Mouse (Mus musculus) induced T-regulatory cell, adult 2 months (primary cell): ENCODE data around the gene Cks1b.

Experiments
- DNase-seq: peaks from one replicate; pipeline ENCODE4 v3.0.0-alpha.2; 2012; ENCODE audit warnings: low read depth

The Cks1b gene

GRCm38 (mm10) chr3:89425876-89426275 lies 7.7 kb upstream of the Cks1b start:
- no peak for DNase-seq

- no peak for DNase-seq
Observed at GRCm38 (mm10) chr3:89425141-89425525, 7.0 kb upstream of the Cks1b start.

DNA sequence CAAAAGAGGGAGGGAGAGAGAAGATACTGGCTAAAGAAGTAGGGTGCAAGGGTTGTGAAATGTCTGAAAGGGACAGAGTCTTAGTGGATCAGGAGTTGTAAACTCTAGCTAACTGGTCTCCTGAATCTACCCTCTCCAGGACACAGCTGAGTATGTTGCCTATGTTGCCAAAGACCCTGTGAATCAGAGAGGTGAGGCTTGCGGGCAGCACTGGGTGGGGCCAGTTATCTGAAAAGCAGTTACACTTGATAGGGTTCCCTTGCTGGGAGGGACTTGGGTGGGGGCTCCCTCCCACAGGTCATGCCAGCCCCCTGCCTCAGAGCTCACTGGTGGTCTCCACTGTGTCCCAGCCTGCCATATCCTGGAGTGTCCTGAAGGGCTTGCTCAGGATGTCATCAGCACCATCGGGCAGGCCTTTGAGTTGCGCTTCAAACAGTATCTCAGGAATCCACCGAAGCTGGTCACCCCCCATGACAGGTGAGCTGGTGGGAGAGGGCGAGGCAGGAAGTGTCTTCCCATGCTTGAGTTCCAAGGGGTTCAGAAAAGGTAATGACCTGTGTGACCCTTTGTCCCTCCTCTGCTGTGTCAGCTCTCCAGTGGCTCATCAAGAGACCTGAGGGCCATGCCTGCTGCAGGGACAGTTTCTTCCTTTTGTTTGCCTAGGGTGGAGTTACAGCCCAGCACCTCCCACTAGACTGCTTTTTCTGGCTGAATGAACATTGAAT lies 6.4 kb upstream of the Cks1b start:
- no peak for DNase-seq

DNA sequence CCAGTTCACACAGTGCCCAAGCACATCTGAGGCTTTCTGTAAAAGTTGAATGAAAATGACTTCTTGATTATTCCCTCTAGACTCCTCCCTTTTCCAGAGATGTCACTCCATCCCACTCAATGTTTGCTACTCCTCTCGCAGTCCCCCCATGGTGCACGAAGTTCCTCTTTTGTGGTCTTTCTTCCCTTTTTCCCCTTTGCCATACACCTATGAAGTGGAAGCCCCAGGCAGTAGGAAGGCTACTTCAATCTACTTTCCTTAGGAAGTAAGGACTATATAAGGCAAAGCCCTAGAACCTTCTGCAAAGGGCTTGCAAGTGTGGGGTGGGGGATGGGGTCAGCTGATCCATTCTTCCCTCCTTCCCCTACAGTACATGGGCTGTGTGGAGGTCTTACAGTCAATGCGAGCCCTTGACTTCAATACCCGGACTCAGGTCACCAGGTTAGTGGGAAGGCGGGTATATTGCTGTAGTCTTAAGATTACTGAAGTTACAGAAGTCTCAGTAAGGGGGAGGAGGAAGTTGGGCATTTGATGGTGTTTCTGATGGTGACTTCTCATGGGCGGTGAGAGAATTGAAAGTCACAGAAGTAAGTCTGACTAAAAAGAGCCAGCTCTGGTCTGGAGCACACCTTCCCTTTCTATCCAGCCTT lies 4.5 kb upstream of the Cks1b start:
- DNase-seq: no peak

DNA sequence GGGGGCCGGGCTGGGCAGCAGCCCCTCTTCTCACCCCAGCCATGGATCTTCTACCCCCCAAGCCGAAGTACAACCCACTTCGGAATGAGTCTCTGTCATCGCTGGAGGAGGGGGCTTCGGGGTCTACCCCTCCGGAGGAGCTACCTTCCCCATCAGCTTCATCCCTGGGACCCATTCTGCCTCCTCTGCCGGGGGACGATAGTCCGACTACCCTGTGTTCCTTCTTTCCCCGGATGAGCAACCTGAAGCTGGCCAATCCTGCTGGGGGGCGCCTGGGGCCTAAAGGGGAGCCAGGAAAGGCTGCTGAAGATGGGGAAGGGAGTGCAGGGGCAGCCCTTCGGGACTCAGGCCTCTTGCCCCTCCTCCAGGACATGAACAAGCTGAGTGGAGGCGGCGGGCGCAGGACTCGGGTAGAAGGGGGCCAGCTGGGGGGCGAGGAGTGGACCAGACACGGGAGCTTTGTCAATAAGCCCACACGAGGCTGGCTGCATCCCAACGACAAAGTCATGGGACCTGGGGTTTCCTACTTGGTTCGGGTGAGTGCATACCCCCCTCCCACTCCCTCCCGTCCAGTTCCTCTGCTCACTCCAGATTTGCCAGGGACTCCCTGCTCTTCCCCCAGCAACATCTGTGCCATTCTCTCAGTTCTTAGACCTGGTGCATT lies 3.8 kb upstream of the Cks1b start:
- no peak for DNase-seq

- no peak for DNase-seq
Observed at GRCm38 (mm10) chr3:89421002-89421774, 3.0 kb upstream of the Cks1b start.

DNA sequence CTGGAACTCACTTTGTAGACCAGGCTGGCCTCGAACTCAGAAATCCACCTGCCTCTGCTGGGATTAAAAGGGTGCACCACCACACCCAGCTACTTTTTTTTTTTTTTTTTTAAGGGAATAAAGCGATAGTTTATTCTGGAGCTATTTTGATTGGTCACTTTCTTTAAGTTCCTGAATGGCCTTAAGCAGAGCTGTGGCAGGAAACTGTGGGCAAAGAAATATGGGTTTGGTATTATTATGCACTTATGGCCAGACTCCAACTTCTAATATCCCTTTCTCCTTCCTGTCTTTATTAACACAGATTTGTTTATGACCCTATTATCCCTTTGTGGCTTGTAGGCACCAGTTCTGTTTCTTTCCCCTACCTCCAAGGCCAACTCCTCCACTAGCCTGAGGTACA lies 2.2 kb upstream of the Cks1b start:
- no peak for DNase-seq

DNA sequence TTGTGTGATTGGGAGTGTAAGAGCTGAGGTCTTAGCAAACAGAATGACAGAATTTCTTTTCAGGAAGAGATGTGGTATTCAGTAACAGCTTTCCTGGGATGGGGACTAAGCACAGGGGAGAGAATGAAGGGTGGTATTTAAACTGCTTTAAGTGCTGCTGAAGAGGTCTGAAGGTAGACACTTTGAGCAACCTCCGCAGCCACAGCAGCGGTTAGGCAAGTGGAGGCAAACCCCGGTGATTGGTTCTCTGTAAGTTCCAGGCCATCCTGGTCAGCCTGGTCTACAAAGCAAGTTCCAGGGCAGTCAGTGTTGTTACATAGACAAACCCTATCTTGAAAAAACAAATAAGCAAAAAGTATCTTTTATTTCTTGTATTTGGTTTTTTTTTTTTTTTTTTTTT lies 1.8 kb upstream of the Cks1b start:
- no peak for DNase-seq

DNA sequence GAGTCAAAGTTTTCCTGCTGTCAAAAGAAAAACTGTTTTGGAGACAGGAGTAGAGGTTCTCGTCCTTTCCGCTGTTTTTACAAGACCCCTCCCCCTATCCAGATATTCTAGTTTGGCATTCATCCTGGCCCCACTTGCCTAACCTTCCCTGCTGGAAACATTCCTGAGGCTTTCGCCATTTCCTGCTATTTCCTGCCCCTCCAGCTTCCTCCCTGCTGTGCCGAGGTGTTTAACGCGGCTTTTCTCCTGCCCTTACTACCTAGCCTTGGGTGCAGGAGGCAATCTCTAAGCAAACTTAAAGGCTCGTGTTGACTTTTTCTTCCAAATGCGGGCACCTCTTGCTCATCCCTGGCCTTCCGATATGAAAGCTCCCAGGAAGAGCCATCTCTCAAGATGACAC lies 1.4 kb upstream of the Cks1b start:
- peak; percentile 39 for DNase-seq

- DNase-seq: no peak
Observed at GRCm38 (mm10) chr3:89418861-89419250, 673 bp upstream of the Cks1b start.

- DNase-seq: no peak
Observed at GRCm38 (mm10) chr3:89417840-89418169, 378 bp downstream of the Cks1b start.

DNA sequence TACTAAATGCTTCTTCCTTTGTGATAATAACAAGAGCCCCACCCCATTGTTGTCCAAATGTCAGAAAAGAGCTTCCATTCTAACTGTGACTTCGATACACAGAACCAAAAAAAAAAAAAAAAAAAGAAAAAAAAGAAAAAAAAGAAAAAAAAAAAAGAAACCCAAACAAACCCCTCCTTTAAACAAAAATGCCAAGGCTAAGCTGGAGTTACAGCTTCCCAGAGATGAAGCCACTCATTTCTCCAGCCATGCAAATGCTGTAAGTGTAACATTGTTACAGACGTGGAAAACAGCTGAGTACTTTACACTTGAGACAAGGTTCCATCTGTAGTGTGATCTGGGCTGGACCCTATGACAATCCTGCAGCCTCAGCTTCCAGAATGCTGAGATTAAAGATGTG lies 1.1 kb downstream of the Cks1b start:
- no peak for DNase-seq

DNA sequence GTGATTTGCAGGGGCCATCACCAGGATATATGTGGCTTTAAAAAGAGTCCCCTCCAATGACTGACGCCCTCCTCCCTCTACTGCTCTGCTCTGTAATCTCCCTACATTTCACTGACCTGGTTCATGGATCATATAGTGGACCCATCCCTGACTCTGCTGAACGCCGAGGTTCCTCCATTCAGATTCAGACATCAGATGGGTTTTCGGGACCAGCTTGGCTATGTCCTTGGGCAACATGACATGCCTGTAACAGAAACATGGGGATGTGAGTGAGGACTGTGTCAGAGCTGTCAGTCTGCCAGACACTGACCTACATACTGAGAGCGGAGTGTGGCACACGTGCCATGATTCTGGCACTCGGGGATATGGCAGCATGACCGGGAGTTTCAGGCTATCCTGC lies 2.0 kb downstream of the Cks1b start:
- no peak for DNase-seq

DNA sequence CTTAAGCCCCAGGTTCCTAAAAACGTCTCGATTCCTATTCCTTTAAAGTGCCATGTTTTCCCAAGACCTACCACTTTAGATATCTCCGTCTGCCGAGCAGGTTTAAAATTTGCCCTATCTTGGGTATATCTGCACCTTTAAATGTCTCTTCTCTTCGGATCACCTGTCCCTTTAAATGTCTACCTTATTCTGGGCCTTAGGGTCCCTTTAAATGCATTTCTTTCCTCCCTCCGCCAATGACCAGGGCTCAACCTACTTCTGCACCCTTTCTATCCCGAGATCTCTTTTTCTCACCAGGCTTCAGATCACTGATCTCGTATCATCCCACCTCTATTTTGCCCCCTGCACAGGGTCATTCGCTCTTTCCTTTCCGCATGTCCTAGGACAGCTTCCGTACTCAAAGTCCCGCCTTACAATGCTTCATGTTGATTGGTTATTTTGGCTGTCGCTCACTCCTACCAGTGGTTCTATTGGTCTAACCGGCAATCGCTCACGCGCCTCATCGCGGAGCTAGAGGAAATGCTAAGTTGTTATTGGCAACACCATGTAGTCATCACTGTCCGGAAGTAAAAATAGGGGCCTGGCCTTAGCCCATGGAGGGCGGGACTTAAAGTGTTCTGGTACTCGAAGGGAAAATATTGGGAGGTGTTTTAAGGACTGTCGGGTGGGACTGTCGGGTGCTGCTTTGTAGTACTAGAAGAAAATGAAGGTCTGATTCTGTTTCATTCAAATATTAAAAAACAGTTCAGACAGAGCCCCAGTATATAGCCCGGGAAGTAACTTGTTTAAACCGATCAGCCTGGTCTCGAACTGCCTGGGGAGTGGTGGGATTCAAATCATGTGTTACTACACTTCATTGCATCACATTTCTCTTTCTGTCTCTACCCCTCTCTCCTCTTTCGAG lies 6.4 kb downstream of the Cks1b start, which contains the start of gene Flad1:
Flad1 (minus strand) TSS at position 381 of the 904 bp plus-strand sequence.
- peak; percentile 100 for DNase-seq

DNA sequence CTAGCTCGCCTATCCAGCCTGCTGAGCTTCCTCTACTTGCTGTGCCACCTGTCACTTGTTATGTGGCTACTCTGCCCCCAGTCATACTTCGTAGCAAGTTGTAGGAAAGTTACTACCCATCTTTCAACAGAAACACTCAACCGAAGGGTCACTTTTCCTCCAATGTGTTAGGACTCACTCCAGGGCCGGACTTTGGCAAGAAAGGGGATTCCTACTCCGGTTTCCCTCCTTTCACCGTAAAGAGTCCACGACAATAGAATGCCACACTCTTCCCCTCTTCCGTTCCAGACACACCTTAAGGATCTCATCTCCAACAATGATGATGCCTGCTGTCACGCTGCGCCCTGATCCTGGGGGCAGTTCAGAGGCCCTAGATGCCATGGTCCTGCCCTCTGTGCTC lies 7.3 kb downstream of the Cks1b start:
- DNase-seq: no peak

DNA sequence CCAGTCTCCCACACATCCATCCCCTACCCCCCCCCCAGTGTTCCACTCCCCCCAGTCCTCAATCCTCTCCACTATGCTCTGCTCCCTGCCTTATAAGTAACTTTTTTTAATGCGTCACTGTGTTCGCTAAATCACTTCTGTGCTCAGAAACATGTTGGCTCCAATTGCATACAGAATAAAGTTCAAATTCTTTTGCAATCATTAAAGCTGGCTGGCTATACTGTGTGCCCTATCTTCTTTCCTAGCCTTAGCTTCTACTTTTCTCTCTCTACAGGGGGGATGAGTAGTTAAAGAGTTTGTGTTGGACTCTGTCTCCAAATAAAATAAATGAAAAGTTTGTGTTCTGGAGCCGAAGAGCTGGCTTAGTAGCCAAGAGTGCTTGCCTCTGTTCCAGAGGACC lies 8.5 kb downstream of the Cks1b start:
- no peak for DNase-seq

GRCm38 (mm10) chr3:89408448-89408847 lies 9.7 kb downstream of the Cks1b start:
- no peak for DNase-seq

DNA sequence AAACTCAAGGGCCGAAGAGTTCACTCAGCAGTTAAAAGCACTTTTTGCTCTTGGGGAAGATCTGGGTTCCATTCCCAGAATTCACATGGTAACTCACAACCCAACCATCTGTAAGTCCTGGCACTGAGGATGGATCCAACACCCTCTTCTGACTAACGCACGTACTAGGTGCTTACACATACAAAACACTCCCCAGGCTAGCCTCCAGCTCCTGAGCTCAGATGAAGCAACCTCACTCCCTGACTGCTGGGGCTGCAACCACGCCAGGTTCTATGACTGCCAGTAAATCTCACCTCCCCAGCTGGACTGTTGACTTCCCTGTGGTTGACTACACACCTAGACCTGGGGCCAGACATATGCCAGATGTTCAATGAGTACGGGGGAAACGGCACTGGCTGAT lies 11.3 kb downstream of the Cks1b start:
- no peak for DNase-seq

GRCm38 (mm10) chr3:89402693-89403092 lies 15.5 kb downstream of the Cks1b start, which contains the start of gene Lenep:
Gene Lenep (minus strand): TSS chr3:89402793.
- DNase-seq: no peak

DNA sequence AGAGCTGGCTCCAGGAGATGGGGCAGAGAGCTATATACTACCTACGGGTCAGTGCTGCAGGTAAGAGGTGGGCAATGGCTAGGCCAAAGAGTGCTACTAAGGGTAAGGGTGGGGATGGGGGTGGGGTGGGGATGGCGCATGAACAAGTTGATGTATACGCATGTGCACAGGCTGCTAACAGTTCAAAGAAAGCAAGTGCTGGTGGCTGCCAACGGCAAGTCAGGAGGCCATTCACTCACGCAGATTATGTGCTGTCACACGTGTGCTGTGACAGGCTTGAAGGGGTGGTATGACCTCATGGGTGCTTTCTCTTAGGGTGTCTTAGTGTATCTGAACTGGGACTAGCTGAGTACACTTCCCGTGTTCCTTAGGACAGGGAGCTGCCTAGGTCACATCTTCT lies 16.9 kb downstream of the Cks1b start:
- no peak for DNase-seq

DNA sequence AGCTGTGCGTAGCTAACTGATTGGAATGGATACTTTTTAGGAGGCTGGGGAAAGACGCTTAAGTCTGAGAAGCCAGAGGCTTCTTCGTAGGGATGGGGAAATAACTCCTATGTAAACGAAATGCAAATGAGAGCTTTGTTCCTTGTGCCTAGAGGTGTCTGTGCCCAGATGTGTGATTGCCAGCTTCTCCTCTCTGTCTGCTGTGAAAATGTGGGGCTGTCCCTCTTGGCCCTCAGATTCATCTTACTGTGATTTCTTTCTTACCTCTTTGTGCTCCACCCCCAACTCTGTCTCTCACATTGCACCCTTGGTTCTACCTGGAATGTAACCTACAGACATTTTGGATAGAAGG lies 21.6 kb downstream of the Cks1b start:
- no peak for DNase-seq
